Mouse (Mus musculus) G1E (cell line): ENCODE results near the gene Gm5148.

ENCODE experiments used
- CTCF ChIP-seq: IDR thresholded peaks from 2 replicates; pipeline ENCODE4 v1.5.1; 2012; ENCODE audit warnings: low read depth, low read length, inconsistent platforms, mixed read lengths
- GATA1 ChIP-seq: IDR thresholded peaks from 2 replicates; pipeline ENCODE4 v1.6.1; 2012; ENCODE audit warnings: borderline replicate concordance, low read length, inconsistent platforms, mixed read lengths
- GATA2 ChIP-seq: IDR thresholded peaks from 2 replicates; pipeline ENCODE4 v1.6.1; 2012; ENCODE audit warnings: low read depth, low read length, inconsistent platforms, borderline replicate concordance
- TAL1 ChIP-seq: conservative IDR thresholded peaks from 2 replicates; pipeline ENCODE4 v1.6.1; 2012; ENCODE audit warnings: low read depth, low read length, inconsistent platforms, mixed read lengths

DNA sequence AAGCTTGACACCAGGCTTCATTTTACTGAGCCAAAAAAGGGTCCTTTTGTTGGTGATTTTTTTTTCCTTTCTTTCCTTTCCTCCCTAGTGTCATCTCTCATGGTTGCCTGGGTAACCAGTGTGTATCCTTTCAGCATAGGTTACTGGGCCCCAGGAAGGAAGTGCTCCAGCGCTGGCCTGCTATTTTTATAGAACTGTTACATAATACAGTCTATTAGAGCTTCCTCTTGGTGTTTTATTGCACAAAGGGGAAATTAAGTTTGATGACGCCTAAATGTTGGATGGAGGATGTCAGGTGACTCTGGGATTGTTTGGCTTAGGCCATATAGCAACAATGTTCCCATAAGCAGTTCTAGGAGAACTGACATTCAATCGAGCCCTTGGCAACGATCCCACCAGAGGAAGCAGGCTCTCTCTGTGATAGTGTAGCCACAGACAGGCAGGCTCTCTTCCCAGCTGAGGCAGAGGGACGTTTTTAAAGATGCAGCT lies 45.0 kb upstream of the Gm5148 start:
- TF ChIP-seq CTCF (no peak), TAL1 (no peak), GATA1 (no peak), GATA2 (no peak)
